Mouse (Mus musculus) layer of hippocampus, postnatal 14 days (tissue): ENCODE results near the gene Hs1bp3. TPM values are rescaled to one million over a fixed set of nuclear protein-coding genes. Genes with fewer than 3 reads are reported as not detected.
A peak's percentile ranks its signal among the peaks of the same experiment; 100 is the strongest.

Source experiments
- DNase-seq, 2 experiments: peaks; one replicate each; pipeline ENCODE4 v3.0.0; 2021 to 2022; ENCODE audit warnings: low spot score in 2 of 2, mixed read lengths in 1 of 2
- long read RNA-seq, 2 experiments: library from polyadenylated mRNA; stranded (forward); transcript quantifications; one replicate each; pipeline ENCODE4 v2.0.0; 2021
- total RNA-seq, 2 experiments: library from RNA; stranded (reverse); gene quantifications; 2 replicates each; pipeline ENCODE4 v1.2.3; 2021

Gene Hs1bp3
- total RNA-seq, result 10 to 100 TPM; 10.3 to 11.6 TPM
- long read RNA-seq, experiment 1, partial matches to known transcripts, result 2 of 5 reads
- long read RNA-seq, experiment 1, other reads (novel, unspliced or antisense), result 1 of 5 reads
- long read RNA-seq, experiment 2, partial matches to known transcripts, result 2 of 8 reads
- long read RNA-seq, experiment 2, other reads (novel, unspliced or antisense), result 2 of 8 reads

DNA sequence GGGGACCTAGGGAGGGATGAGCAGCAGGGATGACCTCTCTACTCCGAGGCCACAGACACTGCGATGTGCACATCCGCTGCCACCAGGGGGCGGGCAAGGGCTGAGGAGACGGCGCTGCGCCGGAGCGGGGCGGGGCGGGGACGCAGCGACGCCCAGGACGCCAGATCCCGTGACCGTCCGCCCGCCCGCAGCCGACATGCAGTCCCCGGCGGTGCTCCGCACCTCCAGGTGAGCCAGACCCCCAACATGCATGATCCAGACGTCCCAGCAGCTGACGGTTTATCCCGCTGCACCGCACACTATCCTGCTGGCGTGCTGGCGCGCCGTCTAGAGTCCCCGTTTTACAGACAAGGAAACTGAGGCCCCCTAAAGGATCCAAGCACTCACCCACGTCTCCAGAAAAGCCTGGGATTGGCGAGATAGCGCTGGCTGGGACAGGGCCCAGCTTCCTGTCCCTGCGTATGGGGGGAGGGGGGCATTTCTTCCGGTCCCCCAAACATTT, at the start of gene Hs1bp3:
Hs1bp3 (plus strand) TSS at position 163 of the 502 bp plus-strand sequence.
- DNase-seq, result peak; percentile 78

DNA sequence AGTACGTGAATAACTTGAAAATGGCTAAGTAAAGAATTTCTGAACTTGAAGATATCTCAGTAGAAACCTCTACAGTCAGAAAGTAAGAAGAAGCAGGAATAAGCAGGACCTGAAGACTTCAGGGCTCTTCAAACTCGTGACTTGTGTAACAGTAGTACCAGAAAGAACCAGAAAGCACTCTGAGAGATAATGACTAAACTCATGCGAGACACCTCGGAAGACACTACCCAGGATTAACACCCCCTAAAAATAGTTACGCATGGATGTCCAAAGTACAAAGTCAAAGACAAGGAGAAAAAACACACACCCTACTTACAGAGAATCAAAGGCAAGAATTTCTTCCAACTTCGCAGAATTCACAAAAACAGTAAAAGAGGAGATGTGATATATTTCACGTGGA, 46.9 kb upstream of the Hs1bp3 start:
- DNase-seq, result no peak

GRCm38 (mm10) chr12:8269627-8270026, 43.6 kb upstream of the Hs1bp3 start:
- DNase-seq, result no peak

DNA sequence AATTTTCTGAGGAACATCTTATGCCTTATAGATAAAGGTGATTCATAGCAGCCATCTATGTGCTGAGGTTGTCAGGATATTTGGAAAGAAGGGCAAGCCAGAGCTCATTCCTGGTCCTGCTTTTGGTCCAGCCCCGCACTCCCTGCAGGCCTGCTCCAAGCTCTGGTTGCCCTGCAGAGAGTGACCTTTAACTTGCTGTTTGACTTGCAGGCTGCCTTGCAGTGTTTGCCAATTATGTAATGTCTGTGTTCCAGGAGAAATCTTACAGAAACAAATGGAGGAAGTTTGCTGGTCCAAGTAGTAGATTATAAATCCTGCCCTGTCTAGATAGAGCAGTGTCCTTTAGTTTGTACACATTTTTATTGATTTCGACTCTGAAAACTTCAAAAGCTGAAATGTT, 41.8 kb upstream of the Hs1bp3 start:
- no peak for DNase-seq

DNA sequence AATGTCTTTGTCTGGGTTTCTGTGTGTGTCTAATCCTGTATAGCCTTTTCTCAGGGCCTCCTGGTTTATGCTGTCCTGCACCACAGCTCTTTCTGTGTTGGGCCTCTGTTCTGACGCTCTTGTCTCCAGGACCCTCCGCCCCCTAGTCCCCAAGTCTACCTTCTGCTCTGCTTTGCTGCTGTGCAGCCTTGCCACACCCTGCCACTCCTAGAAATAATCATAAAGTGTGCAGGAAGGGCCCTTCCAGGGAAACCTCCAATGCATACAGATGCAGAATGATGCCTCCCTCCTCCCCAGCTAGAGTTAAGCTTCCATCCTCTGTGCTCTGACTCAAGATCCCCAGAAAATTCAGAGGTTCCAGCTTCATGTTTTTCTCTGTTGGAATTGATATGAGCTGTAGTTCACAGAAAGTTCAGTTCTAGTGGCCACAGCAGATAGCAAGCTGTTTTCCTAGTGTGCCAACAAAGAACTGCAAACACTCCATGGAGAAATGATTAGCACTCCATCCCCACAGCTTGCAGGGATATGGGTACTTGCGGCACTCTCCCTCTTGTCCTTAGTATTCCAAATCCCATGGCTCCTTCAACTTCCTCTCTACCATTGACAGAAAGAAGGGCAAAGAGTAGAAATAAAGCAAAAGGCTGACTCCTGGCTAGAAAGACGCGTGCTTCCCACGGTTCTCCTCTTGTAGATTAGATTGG, 39.6 kb upstream of the Hs1bp3 start:
- DNase-seq, result no peak

GRCm38 (mm10) chr12:8275424-8275823, 37.8 kb upstream of the Hs1bp3 start:
- DNase-seq, result no peak

GRCm38 (mm10) chr12:8281225-8282017, 31.8 kb upstream of the Hs1bp3 start:
- no peak for DNase-seq

- DNase-seq, result no peak
Observed at GRCm38 (mm10) chr12:8287970-8288369, 25.3 kb upstream of the Hs1bp3 start.

DNA sequence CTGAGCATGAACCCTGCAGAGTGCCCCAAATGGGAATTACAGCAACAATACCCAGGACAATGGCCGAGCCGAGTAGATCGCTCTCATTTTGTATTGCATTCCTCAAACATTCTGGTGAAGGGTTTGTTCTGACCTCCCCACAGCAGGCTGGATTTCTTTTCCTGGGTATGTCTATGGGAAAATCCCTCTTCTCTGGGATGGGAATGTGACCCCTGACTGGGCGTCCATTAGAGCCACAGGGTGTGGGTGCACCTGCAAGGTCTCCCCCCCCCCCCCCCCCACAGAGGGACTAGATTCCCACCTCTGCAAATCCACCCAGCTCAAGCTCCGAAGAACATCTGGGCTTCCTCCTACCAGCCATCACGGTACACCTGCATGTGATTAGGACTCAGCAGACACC, 24.1 kb upstream of the Hs1bp3 start:
- no peak for DNase-seq

GRCm38 (mm10) chr12:8289499-8289898, 23.7 kb upstream of the Hs1bp3 start:
- DNase-seq, result no peak

- no peak for DNase-seq
Observed at GRCm38 (mm10) chr12:8291157-8291853, 21.9 kb upstream of the Hs1bp3 start.

DNA sequence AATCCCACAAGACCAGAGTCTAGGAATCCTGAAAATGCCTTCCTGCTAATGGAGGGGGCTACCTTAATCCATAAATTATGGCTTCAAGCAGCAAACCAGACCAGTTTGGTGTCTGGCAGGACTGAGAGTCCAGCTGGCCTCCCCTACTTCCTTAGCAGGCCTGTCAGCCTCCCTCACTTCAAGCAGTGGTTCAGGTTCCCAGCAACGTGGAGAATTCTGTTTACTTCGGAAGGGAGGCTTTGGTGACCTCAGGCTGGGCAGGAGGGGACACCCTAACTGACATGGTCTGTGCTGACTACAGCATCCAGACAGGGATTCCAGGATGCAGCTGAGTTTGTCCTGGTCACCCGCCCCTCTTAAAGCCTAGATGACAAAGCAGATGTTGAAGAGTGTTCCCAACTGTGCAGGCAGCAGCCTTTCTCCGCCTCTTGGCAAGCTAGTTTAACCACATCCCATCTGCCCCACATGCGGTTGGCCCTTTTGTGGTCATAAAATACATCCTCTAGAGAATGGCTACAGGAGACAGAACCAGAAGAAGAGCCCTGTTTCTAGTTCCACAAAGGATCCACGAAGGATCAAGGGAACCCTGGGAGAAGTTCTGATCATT, 17.8 kb upstream of the Hs1bp3 start:
- DNase-seq, result no peak

- no peak for DNase-seq
Observed at GRCm38 (mm10) chr12:8296154-8296553, 17.1 kb upstream of the Hs1bp3 start.

DNA sequence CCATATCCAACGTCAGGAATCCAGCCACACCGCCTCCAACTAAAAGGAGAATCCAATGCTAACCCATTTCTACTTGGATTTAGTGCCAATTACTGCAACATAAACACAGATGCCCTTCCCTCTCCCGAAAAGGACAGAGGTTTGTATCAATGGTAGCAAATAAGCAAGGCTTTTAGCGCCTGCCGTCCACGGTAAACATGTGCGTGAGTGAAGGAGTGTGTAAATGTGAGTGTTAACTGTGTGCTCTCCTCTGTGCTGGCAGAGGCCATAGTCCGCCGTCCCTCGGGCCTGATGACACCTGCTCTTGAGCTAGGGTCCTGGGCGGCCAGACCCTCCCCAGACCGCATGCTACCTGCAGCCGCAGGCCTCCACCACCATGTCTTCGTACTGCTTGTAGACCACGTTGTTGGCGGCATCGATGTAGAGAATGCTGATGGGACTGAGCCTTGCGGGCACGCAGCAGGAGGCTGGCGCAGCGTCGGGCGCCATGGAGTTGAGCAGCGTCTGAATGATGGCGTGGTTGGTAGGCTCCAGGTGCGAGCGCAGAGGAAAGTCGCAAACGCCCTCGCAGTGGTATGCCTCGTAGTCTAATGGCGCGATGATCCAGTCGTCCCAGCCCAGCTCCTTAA, 15.5 kb upstream of the Hs1bp3 start:
- no peak for DNase-seq

DNA sequence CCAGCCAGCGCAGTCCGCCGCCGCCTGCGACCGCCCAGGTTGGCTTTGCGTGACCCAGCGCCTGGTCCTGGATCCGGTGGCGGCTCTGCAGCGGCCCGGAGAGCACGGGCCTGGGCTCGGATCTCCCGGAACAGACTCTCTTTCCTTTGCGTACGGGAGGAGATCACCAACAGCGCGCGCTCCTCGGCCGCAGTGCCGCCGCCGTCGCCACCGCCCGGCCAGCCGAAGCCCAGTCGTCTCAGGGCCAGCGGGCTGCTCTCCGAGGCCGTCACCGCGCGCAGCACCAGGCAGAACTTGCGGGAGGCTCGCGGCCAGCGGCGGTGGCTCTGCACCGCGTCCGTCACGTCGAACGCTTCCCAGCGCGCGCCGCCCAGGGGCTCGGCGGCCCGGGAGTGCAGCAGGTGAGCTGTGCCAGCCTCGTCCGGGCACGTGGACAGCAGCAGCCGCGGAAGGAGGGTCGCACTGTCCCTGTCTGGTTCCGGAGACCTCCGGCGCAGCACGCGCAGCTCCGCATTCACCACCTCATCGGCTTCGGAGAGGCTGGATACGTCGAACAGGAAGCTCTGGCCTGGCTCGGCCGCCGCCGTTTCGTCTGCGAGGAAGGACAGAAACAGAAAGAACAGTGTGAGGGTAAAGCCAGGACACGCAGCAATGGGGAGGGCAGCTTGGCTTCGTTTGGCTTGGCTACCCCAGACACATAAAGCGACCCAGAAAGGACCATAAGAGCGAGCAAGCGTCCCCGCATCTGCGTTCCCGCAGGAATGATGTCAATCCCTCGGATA, 14.7 kb upstream of the Hs1bp3 start:
- DNase-seq, result no peak

DNA sequence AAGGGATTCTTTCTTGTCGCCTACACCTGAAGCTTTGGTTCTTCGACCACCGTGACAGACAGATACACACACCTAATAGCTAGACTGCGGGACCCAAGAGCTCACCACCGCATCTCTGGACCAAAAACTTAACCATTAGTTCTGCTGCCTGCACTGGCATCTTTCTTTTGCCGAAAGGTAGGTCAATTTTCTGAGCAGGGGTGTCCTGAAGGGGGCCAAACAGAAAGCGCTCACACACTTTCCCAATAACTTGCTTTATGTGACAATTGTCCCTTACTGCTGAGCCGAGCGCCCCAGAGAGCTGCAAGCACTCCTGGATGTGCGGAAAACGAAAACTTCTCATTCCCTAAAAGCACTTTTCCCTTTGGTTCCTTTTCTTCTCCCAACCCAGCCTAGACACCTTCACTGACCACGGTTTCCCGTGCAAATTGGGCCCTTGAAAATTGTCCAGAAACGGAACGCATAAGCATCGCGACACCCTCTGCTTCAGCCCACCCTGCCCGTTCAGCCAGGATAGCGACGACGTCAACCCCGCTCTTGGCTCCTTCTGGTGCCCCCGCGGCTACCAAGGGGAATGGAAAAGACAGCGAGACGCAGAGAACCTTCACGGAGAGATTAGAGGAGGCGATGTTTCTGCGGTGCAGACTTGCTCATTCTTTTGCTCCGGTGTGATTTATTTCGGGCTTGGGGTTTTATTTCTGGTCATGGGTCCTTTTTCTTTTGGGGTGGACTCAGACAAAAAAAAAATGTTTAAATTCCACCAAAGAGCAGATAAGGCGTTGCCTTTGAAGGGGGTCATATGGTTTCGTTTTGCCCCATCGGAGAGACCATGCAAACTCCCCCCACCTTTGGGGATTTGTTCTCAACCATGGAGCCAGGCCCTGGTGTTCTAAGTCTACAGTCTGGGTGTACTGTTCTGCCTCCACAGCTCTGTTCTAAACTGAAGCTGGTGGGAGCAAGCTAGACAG, 13.8 kb upstream of the Hs1bp3 start:
- no peak for DNase-seq

DNA sequence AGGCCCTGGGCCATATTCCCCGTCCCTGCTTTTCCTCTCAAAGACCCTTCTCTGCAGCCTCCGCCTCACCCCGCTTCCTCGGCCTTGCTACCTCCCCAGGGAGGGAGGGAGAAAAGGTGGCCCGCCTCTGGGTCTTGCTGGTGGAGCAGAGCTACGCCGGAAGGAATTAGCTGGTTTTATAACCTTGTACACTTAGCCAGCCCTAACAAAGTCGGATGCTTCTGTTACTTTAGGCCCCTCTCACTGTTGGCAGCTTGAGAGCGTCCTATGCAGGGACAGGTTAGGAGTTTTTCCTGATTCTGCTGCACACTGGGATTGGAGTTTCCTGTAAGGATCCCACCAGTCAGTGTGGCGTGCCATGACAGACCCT, 13.1 kb upstream of the Hs1bp3 start:
- DNase-seq, result no peak

- DNase-seq, result no peak
Observed at GRCm38 (mm10) chr12:8300521-8300920, 12.7 kb upstream of the Hs1bp3 start.
